Mouse (Mus musculus): ENCODE data around the gene Nupl2.

Gene Nupl2

DNA sequence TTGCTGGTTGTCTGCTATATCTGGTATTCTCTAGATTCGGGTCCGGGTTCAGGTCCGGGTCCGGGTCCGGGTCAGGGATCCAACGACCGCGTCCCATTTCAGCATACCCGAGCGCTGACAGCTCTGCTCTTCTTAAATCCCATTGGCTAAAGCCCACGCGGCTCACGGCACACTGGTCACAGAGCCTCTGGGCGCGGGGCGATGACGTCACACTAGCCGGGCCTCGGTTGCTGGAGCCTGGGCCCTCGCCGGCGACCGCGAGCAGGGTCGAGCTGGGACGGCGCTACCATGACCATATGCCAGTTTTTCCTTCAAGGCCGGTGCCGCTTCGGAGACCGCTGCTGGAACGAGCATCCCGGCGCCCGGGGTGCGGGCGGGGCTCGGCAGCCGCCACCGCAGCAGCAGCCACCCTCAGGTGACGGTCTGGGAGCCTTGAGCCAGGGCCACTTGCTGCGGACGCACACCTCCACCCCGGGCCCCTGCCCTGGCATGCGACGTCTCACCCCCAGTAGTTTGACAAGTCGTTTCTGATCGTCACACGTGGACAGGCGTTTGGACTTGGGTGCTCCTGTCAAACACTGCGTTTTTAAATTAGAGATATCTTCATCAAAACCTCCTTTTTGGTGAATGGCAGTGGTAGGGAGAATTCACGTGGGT is at the start of gene Nupl2:
Gene Nupl2 (plus strand): TSS at position 175 of the 657 bp plus-strand sequence.
- peak; percentile 92 for DNase-seq (ENCODE audit: low read depth, low spot score)

DNA sequence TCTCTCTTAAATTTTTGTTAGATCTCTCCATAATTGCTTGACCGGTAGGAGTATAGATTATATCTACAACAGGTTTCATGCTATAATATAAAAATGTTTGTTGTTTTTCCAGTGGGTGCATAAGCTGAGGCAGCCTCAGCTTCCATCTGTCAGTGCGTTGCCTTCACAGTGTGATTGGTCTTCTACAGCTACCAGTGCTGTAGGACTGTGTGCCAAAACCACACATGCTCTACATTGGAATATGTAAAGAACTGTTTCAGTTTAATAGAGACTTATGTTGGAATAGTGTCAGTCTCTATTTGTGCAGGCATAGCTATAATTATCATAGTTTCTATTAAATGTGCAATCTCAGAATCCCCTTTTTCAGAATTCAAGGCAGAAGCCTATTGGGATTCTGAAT is 42.5 kb upstream of the Nupl2 start:
- DNase-seq (ENCODE audit: low read depth, low spot score), result no peak

DNA sequence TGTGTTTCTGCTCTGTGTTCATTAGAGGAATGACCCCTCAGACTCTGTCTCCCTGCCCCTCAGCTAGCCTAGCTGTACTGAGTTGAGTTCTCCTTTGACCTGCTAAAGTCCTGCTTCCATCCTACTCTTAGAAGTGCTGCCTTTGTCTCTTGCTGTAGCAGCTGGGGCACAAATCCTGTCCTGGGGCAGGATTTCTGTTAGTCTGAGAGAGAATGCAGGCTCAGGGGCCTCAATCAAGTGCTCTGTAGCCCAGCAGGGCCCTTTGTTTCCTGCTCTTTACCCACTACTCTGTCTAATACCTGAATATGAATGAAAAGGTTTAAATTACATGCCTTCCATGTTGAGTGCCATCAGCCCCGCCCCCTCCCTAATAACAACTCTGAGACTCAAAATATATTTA is 40.6 kb upstream of the Nupl2 start:
- no peak for DNase-seq (ENCODE audit: low read depth, low spot score)

GRCm38 (mm10) chr5:24124579-24125276 is 40.0 kb upstream of the Nupl2 start:
- no peak for DNase-seq (ENCODE audit: low read depth, low spot score)

- DNase-seq (ENCODE audit: low read depth, low spot score), result peak; percentile 44
These were observed 38.7 kb upstream of the Nupl2 start for GRCm38 (mm10) chr5:24125910-24126636.

DNA sequence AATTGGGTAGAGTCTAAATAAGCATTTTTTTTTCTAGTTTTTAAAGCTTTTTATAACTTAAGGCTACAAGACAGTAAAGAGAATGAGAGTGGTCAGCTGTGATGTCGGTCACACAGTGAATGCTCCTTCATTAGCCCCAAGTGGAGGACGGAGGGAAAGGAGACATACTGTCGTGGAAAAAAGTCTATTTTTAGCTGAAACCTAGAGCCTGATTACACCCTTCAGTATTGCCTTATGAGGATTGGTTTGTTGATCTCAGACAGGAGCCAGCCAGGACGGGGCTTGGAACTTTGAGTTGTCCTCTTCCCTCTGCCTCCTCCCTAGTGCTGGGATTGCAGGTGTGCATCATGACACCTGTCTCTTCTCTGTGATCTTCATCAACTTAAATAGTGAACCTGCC is 37.8 kb upstream of the Nupl2 start:
- peak; percentile 30 for DNase-seq (ENCODE audit: low read depth, low spot score)

- no peak for DNase-seq (ENCODE audit: low read depth, low spot score)
These were observed 17.8 kb upstream of the Nupl2 start for GRCm38 (mm10) chr5:24146964-24147363.

- DNase-seq (ENCODE audit: low read depth, low spot score), result no peak
These were observed 12.6 kb upstream of the Nupl2 start for GRCm38 (mm10) chr5:24152199-24152598.

DNA sequence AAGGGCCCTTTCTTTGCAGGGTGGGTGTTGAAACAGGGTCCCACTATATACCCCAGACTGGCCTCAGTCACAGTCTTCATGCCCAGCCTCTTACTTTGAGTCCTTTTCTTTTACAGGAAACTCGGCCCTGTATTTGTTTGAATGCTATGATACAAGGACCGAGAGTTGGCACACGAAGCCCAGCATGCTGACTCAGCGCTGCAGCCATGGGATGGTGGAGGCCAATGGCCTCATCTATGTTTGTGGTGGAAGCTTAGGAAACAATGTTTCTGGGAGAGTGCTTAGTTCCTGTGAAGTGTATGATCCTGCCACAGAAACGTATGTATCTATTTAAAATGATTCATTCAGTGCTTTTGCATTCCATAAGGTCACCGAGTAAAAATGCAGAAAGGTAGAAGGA is 8.0 kb upstream of the Nupl2 start:
- DNase-seq (ENCODE audit: low read depth, low spot score), result no peak

GRCm38 (mm10) chr5:24167263-24167662 is 2.5 kb downstream of the Nupl2 start:
- DNase-seq (ENCODE audit: low read depth, low spot score), result no peak

DNA sequence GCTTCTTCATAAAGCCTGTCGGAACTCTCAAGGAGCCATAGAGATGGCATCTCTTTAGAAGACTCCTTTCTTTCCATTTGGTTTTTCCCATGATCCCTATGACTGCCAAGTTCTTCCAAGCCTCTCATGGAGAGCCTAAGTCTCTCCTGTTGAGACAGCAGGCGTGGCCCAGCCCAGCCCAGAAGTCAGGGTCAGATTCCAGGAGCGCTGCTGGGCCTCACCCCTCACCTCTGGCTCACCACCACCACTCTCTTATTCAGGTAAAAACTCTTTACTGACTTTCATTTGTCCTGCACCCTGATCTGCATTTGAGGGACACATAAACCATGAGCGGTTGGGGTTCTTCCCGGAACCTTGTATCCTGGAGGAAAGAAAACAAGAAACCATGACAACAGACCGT is 5.1 kb downstream of the Nupl2 start:
- no peak for DNase-seq (ENCODE audit: low read depth, low spot score)

DNA sequence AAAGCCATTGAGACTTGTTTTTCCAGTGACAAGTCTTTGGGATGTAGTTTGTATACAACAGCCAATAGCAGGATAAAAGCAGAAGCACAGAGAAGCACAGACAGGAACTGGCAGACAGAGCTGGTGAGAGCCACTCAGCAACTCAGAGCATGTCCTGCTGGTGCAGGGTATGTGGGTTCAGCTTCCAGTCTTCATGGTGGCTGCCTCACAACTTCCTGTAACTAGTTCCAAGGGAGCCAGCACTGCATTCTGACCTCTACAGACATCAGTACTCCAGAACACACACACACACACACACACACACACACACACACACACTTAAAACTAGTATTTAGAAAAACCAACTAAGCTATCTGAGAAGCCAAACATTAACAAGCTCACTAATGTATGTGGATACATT is 7.3 kb downstream of the Nupl2 start:
- no peak for DNase-seq (ENCODE audit: low read depth, low spot score)

GRCm38 (mm10) chr5:24181514-24182295 is 16.9 kb downstream of the Nupl2 start:
- no peak for DNase-seq (ENCODE audit: low read depth, low spot score)

GRCm38 (mm10) chr5:24182296-24182734 is 17.6 kb downstream of the Nupl2 start:
- DNase-seq (ENCODE audit: low read depth, low spot score), result no peak

- no peak for DNase-seq (ENCODE audit: low read depth, low spot score)
These were observed 18.3 kb downstream of the Nupl2 start for GRCm38 (mm10) chr5:24183096-24183495.

DNA sequence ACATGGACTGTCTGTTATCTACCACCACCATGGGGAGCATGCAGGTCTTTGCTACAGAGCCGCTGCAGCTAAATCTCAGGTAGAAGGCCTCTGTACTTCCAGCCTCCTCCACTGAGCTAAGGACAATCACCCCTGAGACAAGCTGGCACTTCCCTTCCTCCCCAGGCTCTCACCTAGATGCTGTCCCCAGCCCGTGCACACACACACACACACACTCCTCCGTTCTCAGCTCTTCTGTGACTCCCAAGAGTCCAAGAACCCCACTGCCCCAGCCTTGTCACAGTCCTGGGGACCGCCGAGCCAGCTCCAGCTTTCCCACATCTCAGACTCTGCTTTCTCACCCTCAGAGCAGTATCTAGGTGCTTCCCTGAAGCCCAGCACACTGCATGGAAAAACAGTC is 19.2 kb downstream of the Nupl2 start:
- DNase-seq (ENCODE audit: low read depth, low spot score), result no peak

DNA sequence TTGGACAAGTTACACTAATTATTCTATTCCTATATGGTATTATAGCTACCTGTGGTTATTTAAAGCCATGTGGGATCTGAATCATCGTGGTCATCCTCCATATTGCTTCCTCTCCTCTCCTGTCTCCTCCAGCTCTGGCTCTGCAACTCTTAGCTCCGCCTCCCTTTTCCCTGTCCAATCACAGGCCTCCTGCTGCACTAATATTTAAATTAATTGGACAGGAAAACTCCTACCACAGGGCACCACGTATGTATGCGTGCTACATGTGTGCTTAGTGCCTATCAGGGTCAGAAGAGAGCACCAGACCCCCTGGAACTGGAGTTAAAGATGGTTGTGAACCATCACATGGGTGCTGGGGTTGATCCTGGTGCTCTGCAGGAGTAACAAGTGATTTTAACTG is 23.7 kb downstream of the Nupl2 start:
- DNase-seq (ENCODE audit: low read depth, low spot score), result no peak

DNA sequence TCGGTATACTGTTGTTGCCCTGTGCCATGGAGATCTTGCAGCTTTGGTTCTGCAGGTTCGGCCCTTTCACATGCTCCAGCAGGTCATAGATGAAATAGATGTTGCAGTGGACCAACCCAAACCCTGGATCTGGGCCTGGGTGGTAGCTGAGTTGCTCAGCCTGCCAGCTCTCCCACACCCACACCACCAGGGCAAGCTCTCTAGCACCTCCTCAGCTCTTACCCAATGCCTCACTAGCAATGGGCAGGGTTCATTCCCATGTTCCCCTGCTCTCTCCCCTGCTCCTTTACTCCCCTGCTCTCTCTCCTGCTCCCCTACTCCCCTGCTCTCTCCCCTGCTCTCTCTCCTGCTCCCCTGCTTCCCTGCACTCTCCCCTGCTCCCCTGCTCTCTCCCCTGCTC is 27.1 kb downstream of the Nupl2 start:
- DNase-seq (ENCODE audit: low read depth, low spot score), result no peak

DNA sequence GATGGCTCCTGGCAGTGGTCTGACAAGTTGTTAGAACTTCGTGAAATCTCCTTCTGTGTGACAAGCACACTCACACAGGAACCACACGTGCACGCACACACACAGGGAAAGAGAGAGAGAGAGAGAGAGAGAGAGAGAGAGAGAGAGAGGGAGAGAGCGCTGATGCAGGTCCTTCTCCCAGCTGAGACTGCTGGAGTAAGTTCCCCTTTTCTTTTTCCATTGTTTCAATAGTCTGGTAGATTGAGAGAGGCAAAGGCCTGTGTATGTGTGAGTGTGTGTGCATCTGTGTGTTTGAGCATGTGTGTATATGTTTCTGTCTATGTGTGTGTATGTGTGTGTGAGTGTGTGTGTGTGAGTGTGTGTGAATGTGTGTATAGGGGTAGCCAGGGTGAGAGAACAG is 36.2 kb downstream of the Nupl2 start:
- no peak for DNase-seq (ENCODE audit: low read depth, low spot score)

- no peak for DNase-seq (ENCODE audit: low read depth, low spot score)
These were observed 37.7 kb downstream of the Nupl2 start for GRCm38 (mm10) chr5:24202492-24202891.

DNA sequence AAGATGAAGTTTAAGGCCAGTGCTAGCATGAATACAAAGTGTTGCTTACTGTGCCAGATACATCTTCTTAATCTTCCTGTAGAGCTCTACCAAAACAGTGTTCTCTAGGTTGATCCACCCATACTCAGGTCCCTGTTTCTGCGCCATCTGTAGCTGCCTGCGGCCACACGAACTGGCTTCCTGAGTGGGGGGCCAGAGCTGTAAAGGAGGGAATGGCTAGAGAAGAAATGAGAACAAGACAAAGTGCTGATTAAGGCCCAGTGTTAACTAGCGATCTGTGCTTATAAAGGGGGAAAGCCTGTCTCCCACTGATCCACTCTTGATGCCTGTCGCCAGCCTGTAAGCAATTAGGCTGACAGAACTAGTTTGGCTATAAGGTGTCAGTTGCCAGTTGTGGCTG is 38.5 kb downstream of the Nupl2 start:
- no peak for DNase-seq (ENCODE audit: low read depth, low spot score)

DNA sequence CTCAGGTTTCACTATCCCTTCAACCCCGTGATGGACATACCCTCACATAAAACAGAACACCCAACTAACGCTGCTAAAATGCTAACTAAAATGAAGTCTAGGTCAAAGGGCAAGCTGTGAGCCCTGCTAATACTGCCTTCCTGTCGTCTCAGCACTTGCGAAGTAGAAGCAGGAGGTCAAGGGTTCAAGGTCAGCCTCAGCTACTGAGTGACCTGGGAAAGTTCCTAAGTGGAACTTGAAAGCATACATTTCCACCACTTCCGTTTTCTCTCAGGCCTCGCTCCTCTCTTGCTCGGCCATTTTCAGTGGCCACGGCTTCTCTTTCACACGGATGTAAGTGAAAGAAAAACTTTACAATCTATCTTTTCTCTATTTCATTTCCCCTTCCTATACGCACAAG is 43.2 kb downstream of the Nupl2 start:
- DNase-seq (ENCODE audit: low read depth, low spot score), result no peak
